Mouse (Mus musculus) frontal cortex, postnatal 14 days (tissue): ENCODE measurements around the gene Anks1b.

Source experiments
- DNase-seq, 2 experiments: peaks; one replicate each; pipeline ENCODE4 v3.0.0; 2022; ENCODE audit warnings: low spot score in 2 of 2

Gene Anks1b

GRCm38 (mm10) chr10:90373469-90373868, 500.2 kb downstream of the Anks1b start:
- no peak for DNase-seq

GRCm38 (mm10) chr10:90376605-90377004, 503.3 kb downstream of the Anks1b start:
- DNase-seq: no peak

- DNase-seq: no peak
Measured at GRCm38 (mm10) chr10:90380062-90380461, 506.8 kb downstream of the Anks1b start.

GRCm38 (mm10) chr10:90380704-90381339, 507.5 kb downstream of the Anks1b start:
- no peak for DNase-seq

GRCm38 (mm10) chr10:90400382-90400781, 527.1 kb downstream of the Anks1b start:
- DNase-seq: no peak

- DNase-seq: no peak
Measured at GRCm38 (mm10) chr10:90408484-90408883, 535.2 kb downstream of the Anks1b start.

GRCm38 (mm10) chr10:90431527-90431926, 558.2 kb downstream of the Anks1b start:
- no peak for DNase-seq

- peak; percentile 27 to 42 for DNase-seq
Measured at GRCm38 (mm10) chr10:90431974-90432373, 558.7 kb downstream of the Anks1b start.

GRCm38 (mm10) chr10:90432479-90432878, 559.2 kb downstream of the Anks1b start:
- DNase-seq: peak in 1 of 2 experiments; percentile 14

GRCm38 (mm10) chr10:90441036-90441435, 567.7 kb downstream of the Anks1b start:
- DNase-seq: no peak

- DNase-seq: no peak
Measured at GRCm38 (mm10) chr10:90441656-90442055, 568.3 kb downstream of the Anks1b start.

- no peak for DNase-seq
Measured at GRCm38 (mm10) chr10:90464906-90465305, 591.6 kb downstream of the Anks1b start.

- no peak for DNase-seq
Measured at GRCm38 (mm10) chr10:90465426-90465825, 592.1 kb downstream of the Anks1b start.

- no peak for DNase-seq
Measured at GRCm38 (mm10) chr10:90467546-90467945, 594.2 kb downstream of the Anks1b start.

GRCm38 (mm10) chr10:90493436-90493835, 620.1 kb downstream of the Anks1b start:
- peak; percentile 26 to 38 for DNase-seq

- no peak for DNase-seq
Measured at GRCm38 (mm10) chr10:90493996-90494642, 620.8 kb downstream of the Anks1b start.

- DNase-seq: peak; percentile 28 to 48
Measured at GRCm38 (mm10) chr10:90494981-90495516, 621.7 kb downstream of the Anks1b start.

- no peak for DNase-seq
Measured at GRCm38 (mm10) chr10:90507561-90507960, 634.3 kb downstream of the Anks1b start.

- no peak for DNase-seq
Measured at GRCm38 (mm10) chr10:90512801-90513200, 639.5 kb downstream of the Anks1b start.

GRCm38 (mm10) chr10:90531813-90532212, 658.5 kb downstream of the Anks1b start:
- no peak for DNase-seq

- DNase-seq: no peak
Measured at GRCm38 (mm10) chr10:90535370-90535769, 662.1 kb downstream of the Anks1b start.

GRCm38 (mm10) chr10:90546635-90547034, 673.3 kb downstream of the Anks1b start:
- DNase-seq: no peak

- DNase-seq: no peak
Measured at GRCm38 (mm10) chr10:90562906-90563305, 689.6 kb downstream of the Anks1b start.
